ENCODE assay signal across 8 mouse cellular contexts in genomic region chr11:69766126-69766609, GRCm38 (mm10). TPM values are rescaled to one million over a fixed set of nuclear protein-coding genes. Genes with fewer than 3 reads are reported as not detected.
A peak's percentile ranks its signal among the peaks of the same experiment; 100 is the strongest.
DNase-seq lines count a peak whose midpoint lies in the region; ATAC-seq and TF ChIP-seq lines count a peak whose summit lies in the region.

No protein-coding gene starts in this region.

- peak overlapping the region; percentile 78 for H3K4me2 ChIP-seq in forebrain, embryonic 12.5 days
- peak overlapping the region; percentile 61 for H3K4me2 ChIP-seq in heart, postnatal 0 days (ENCODE audit: low read depth, low read length)
- H3K4me2 ChIP-seq in neural tube, embryonic 13.5 days = peak overlapping the region; percentile 60

- H3K4me1 ChIP-seq in brown adipose tissue, adult 24 weeks (ENCODE audit: control insufficient read depth, insufficient read depth, insufficient read length, low read length) = peaks cover 14% of the 10 kb centered on the region
- H3K4me1 ChIP-seq in forebrain, embryonic 12.5 days = peaks cover 23% of the 10 kb centered on the region
- peaks cover 11% of the 10 kb centered on the region for H3K4me1 ChIP-seq in heart, postnatal 0 days (ENCODE audit: control insufficient read depth, insufficient read depth)
- peaks cover 32% of the 10 kb centered on the region for H3K4me1 ChIP-seq in neural tube, embryonic 13.5 days (replicated peaks)
- H3K4me1 ChIP-seq in testis, adult 2 months (ENCODE audit: control insufficient read depth, insufficient read depth, low read length) = peaks cover 12% of the 10 kb centered on the region

- peak; percentile 36 for DNase-seq in heart, postnatal 0 days (ENCODE audit: low spot score)
- peak; percentile 63 to 84 for DNase-seq in kidney, postnatal 36 days
- peak; percentile 80 to 84 for DNase-seq in lung, adult 18-20 months

- peak overlapping the region; percentile 90 for H3K4me3 ChIP-seq in brown adipose tissue, adult 24 weeks (ENCODE audit: insufficient read depth, low read depth, low read length)
- H3K4me3 ChIP-seq in forebrain, embryonic 12.5 days (replicated peaks) = peak overlapping the region; percentile 83
- H3K4me3 ChIP-seq in heart, postnatal 0 days (ENCODE audit: low read depth, low read length) = peak overlapping the region; percentile 92
- peak overlapping the region; percentile 87 for H3K4me3 ChIP-seq in neural tube, embryonic 13.5 days
- peak overlapping the region; percentile 85 for H3K4me3 ChIP-seq in testis, adult 2 months (ENCODE audit: control insufficient read depth, low read depth, low read length)

- H3K27me3 ChIP-seq in forebrain, embryonic 12.5 days = 0 out of 2 replicates have a peak, but pooled peaks cover 4% of the 10 kb centered on the region
- no peaks in the 10 kb centered on the region for H3K27me3 ChIP-seq in heart, postnatal 0 days (ENCODE audit: control insufficient read depth, insufficient read depth, low read length)
- H3K27me3 ChIP-seq in neural tube, embryonic 13.5 days = no peaks in the 10 kb centered on the region
- H3K27me3 ChIP-seq in testis, adult 2 months (ENCODE audit: control insufficient read depth, insufficient read depth, low read length) = no peaks in the 10 kb centered on the region

- H3K36me3 ChIP-seq in forebrain, embryonic 12.5 days (replicated peaks) = no peaks in the 10 kb centered on the region
- H3K36me3 ChIP-seq in heart, postnatal 0 days (replicated peaks; ENCODE audit: control insufficient read depth, insufficient read depth, low read length) = no peaks in the 10 kb centered on the region
- H3K36me3 ChIP-seq in neural tube, embryonic 13.5 days = no peaks in the 10 kb centered on the region
- H3K36me3 ChIP-seq in testis, adult 2 months (ENCODE audit: control insufficient read depth, insufficient read depth, low read length) = no peaks in the 10 kb centered on the region

- TF ChIP-seq CTCF in heart, postnatal 0 days (IDR thresholded peaks at IDR 0.05; ENCODE audit: low read depth) = no peak
- no peak for TF ChIP-seq CTCF in testis, adult 2 months (IDR thresholded peaks at IDR 0.05; ENCODE audit: control insufficient read depth, insufficient read depth, insufficient replicate concordance, low read depth, low read length)

- peak overlapping the region; percentile 88 for H3K9ac ChIP-seq in forebrain, embryonic 12.5 days
- peak overlapping the region; percentile 98 for H3K9ac ChIP-seq in heart, postnatal 0 days (replicated peaks; ENCODE audit: low read depth, low read length)
- H3K9ac ChIP-seq in neural tube, embryonic 13.5 days = peak overlapping the region; percentile 98

- no peak for TF ChIP-seq POLR2A in testis, adult 2 months (IDR thresholded peaks at IDR 0.05; ENCODE audit: control insufficient read depth, low read depth, low read length)

- TF ChIP-seq EP300 in heart, postnatal 0 days (IDR thresholded peaks at IDR 0.05; ENCODE audit: low read depth) = no peak

- H3K9me3 ChIP-seq in forebrain, embryonic 12.5 days = no peaks in the 10 kb centered on the region
- H3K9me3 ChIP-seq in heart, postnatal 0 days (replicated peaks; ENCODE audit: control insufficient read depth, low read length) = no peaks in the 10 kb centered on the region
- H3K9me3 ChIP-seq in neural tube, embryonic 13.5 days = no peaks in the 10 kb centered on the region

- peak overlapping the region; percentile 88 for H3K27ac ChIP-seq in brown adipose tissue, adult 24 weeks (replicated peaks; ENCODE audit: low read depth, low read length)
- H3K27ac ChIP-seq in forebrain, embryonic 12.5 days = peak overlapping the region; percentile 73
- H3K27ac ChIP-seq in heart, postnatal 0 days (ENCODE audit: low read depth) = peak overlapping the region; percentile 98
- peak overlapping the region; percentile 91 for H3K27ac ChIP-seq in neural tube, embryonic 13.5 days (replicated peaks)
- H3K27ac ChIP-seq in testis, adult 2 months (ENCODE audit: control insufficient read depth, insufficient read depth, low read depth, low read length) = no peak overlapping the region; the same call in 1 of the 2 replicates

- 1% methylated on average over 35 of the region's 37 CpGs for WGBS in forebrain, embryonic 12.5 days
- WGBS in heart, postnatal 0 days = under 1% methylated on average over 28 of the region's 37 CpGs
- WGBS in neural tube, embryonic 13.5 days = under 1% methylated on average over 33 of the region's 37 CpGs

- ATAC-seq in CD4-positive, CD25-positive, alpha-beta regulatory T cell, adult 4 months = peak; percentile 85
- peak; percentile 81 for ATAC-seq in forebrain, embryonic 12.5 days (ENCODE audit: low FRiP score)
- ATAC-seq in heart, postnatal 0 days (ENCODE audit: insufficient read depth, low read depth) = peak; percentile 82
- peak; percentile 80 for ATAC-seq in neural tube, embryonic 13.5 days (ENCODE audit: low read depth)

RNA-seq across cellular contexts. Expression of gene Zbtb4, which starts 0.5 kb away (rescaled TPM):
- 10 to 100 TPM; 11.2 to 11.8 TPM for polyA plus RNA-seq in CD4-positive, CD25-positive, alpha-beta regulatory T cell, adult 4 months (2017; shearing (Covaris generic))
- 17.2 and 23.6 TPM in 2 replicates for polyA plus RNA-seq in brown adipose tissue, adult 24 weeks (2012; ENCODE audit: insufficient read depth, insufficient read length, missing spikeins)
- 1.3 and 1.5 TPM in 2 replicates for polyA plus RNA-seq in forebrain, embryonic 12.5 days (2016; fragmentation: Nextera tagmentation; extraction: Ambion mirVana)
- 21.2 and 28.7 TPM in 2 replicates for total RNA-seq in heart, postnatal 0 days (2014; rRNA removed; ENCODE audit: low replicate concordance)
- polyA plus RNA-seq in heart, postnatal 0 days (2015; fragmentation: Nextera tagmentation; extraction: Ambion mirVana) = 2.6 and 2.9 TPM in 2 replicates
- polyA plus RNA-seq in neural tube, embryonic 13.5 days (2015; fragmentation: Nextera tagmentation; extraction: Ambion mirVana) = 2.5 and 2.9 TPM in 2 replicates
- 5.1 and 6.0 TPM in 2 replicates for polyA plus RNA-seq in testis, adult 2 months (2012; rRNA removed)

RNA-seq across cellular contexts. Expression of gene Slc35g3, which starts 4.4 kb away (rescaled TPM):
- not detected for polyA plus RNA-seq in CD4-positive, CD25-positive, alpha-beta regulatory T cell, adult 4 months (2017; shearing (Covaris generic))
- polyA plus RNA-seq in brown adipose tissue, adult 24 weeks (2012; ENCODE audit: insufficient read depth, insufficient read length, missing spikeins) = not detected in 2 replicates
- polyA plus RNA-seq in forebrain, embryonic 12.5 days (2016; fragmentation: Nextera tagmentation; extraction: Ambion mirVana) = 0.13 and 0.33 TPM in 2 replicates
- not detected in 2 replicates for total RNA-seq in heart, postnatal 0 days (2014; rRNA removed; ENCODE audit: low replicate concordance)
- 0.18 TPM in 1 of 2 replicates, not detected in the other for polyA plus RNA-seq in heart, postnatal 0 days (2015; fragmentation: Nextera tagmentation; extraction: Ambion mirVana)
- polyA plus RNA-seq in neural tube, embryonic 13.5 days (2015; fragmentation: Nextera tagmentation; extraction: Ambion mirVana) = 0.13 TPM in 1 of 2 replicates, not detected in the other
- polyA plus RNA-seq in testis, adult 2 months (2012; rRNA removed) = 210 and 236 TPM in 2 replicates

RNA-seq across cellular contexts. Expression of gene Polr2a, which starts 7.7 kb away (rescaled TPM):
- polyA plus RNA-seq in CD4-positive, CD25-positive, alpha-beta regulatory T cell, adult 4 months (2017; shearing (Covaris generic)) = 10 to 100 TPM; 25.6 to 36.0 TPM
- 10.4 and 16.5 TPM in 2 replicates for polyA plus RNA-seq in brown adipose tissue, adult 24 weeks (2012; ENCODE audit: insufficient read depth, insufficient read length, missing spikeins)
- 31.3 and 35.4 TPM in 2 replicates for polyA plus RNA-seq in forebrain, embryonic 12.5 days (2016; fragmentation: Nextera tagmentation; extraction: Ambion mirVana)
- total RNA-seq in heart, postnatal 0 days (2014; rRNA removed; ENCODE audit: low replicate concordance) = 13.4 and 15.6 TPM in 2 replicates
- 6.2 and 6.6 TPM in 2 replicates for polyA plus RNA-seq in heart, postnatal 0 days (2015; fragmentation: Nextera tagmentation; extraction: Ambion mirVana)
- polyA plus RNA-seq in neural tube, embryonic 13.5 days (2015; fragmentation: Nextera tagmentation; extraction: Ambion mirVana) = 22.9 and 27.2 TPM in 2 replicates
- polyA plus RNA-seq in testis, adult 2 months (2012; rRNA removed) = 54.7 and 75.8 TPM in 2 replicates

RNA-seq across cellular contexts. Expression of gene Chrnb1, which starts 29.6 kb away (rescaled TPM):
- 1 to 10 TPM; 2.9 to 4.5 TPM for polyA plus RNA-seq in CD4-positive, CD25-positive, alpha-beta regulatory T cell, adult 4 months (2017; shearing (Covaris generic))
- 1.7 and 2.4 TPM in 2 replicates for polyA plus RNA-seq in brown adipose tissue, adult 24 weeks (2012; ENCODE audit: insufficient read depth, insufficient read length, missing spikeins)
- polyA plus RNA-seq in forebrain, embryonic 12.5 days (2016; fragmentation: Nextera tagmentation; extraction: Ambion mirVana) = 1.2 and 1.8 TPM in 2 replicates
- 2.5 and 11.2 TPM in 2 replicates for total RNA-seq in heart, postnatal 0 days (2014; rRNA removed; ENCODE audit: low replicate concordance)
- 2.7 and 3.1 TPM in 2 replicates for polyA plus RNA-seq in heart, postnatal 0 days (2015; fragmentation: Nextera tagmentation; extraction: Ambion mirVana)
- polyA plus RNA-seq in neural tube, embryonic 13.5 days (2015; fragmentation: Nextera tagmentation; extraction: Ambion mirVana) = 2.4 and 4.5 TPM in 2 replicates
- 0.79 and 1.2 TPM in 2 replicates for polyA plus RNA-seq in testis, adult 2 months (2012; rRNA removed)

RNA-seq across cellular contexts. Expression of gene Fgf11, which starts 35.5 kb away (rescaled TPM):
- not detected for polyA plus RNA-seq in CD4-positive, CD25-positive, alpha-beta regulatory T cell, adult 4 months (2017; shearing (Covaris generic))
- 5.6 and 7.5 TPM in 2 replicates for polyA plus RNA-seq in brown adipose tissue, adult 24 weeks (2012; ENCODE audit: insufficient read depth, insufficient read length, missing spikeins)
- polyA plus RNA-seq in forebrain, embryonic 12.5 days (2016; fragmentation: Nextera tagmentation; extraction: Ambion mirVana) = 2.6 and 3.2 TPM in 2 replicates
- 5.3 and 5.7 TPM in 2 replicates for total RNA-seq in heart, postnatal 0 days (2014; rRNA removed; ENCODE audit: low replicate concordance)
- polyA plus RNA-seq in heart, postnatal 0 days (2015; fragmentation: Nextera tagmentation; extraction: Ambion mirVana) = 0.75 and 1.0 TPM in 2 replicates
- polyA plus RNA-seq in neural tube, embryonic 13.5 days (2015; fragmentation: Nextera tagmentation; extraction: Ambion mirVana) = 6.8 and 8.9 TPM in 2 replicates
- polyA plus RNA-seq in testis, adult 2 months (2012; rRNA removed) = 2.7 and 3.2 TPM in 2 replicates

Comparison
In these comparisons a context has a peak if more than half of its experiments do, and no peak if none do; other contexts are left out.
1. RNA of gene Slc35g3, which starts 4.4 kb away (polyA plus RNA-seq): 210 to 236 TPM in testis, adult 2 months; 0.13 to 0.33 TPM in forebrain, embryonic 12.5 days, 0.13 TPM in neural tube, embryonic 13.5 days, 0.18 TPM in heart, postnatal 0 days, not detected in CD4-positive, CD25-positive, alpha-beta regulatory T cell, adult 4 months and not detected in brown adipose tissue, adult 24 weeks; every median in the first group is over 100 times any median in the second.
2. Peak in every context shown above with its lines, with median percentiles within 50 percentile points of each other: ATAC-seq, H3K4me3 ChIP-seq, H3K4me2 ChIP-seq, H3K9ac ChIP-seq and DNase-seq.